Mouse (Mus musculus) kidney, postnatal 0 days (tissue): ENCODE measurements around the gene Chaf1a. TPM values are rescaled to one million over a fixed set of nuclear protein-coding genes. Genes with fewer than 3 reads are reported as not detected.
A peak's percentile ranks its signal among the peaks of the same experiment; 100 is the strongest.

Source experiments
- ATAC-seq: fragments of 200-750 bp; cut with Nextera tagmentation; replicated peaks from 2 replicates; pipeline ENCODE4 v1.8.0; 2017; ENCODE audit warnings: low read depth, moderate number of reproducible peaks, moderate TSS enrichment, moderate library complexity; ENCODE audit not compliant: low FRiP score
- DNase-seq: peaks from one replicate; pipeline ENCODE4 v3.0.0-alpha.2; 2016; ENCODE audit warnings: low spot score
- H3K27ac ChIP-seq: fragments of 300-500 bp; sonication (generic); 2 replicates; pipeline ENCODE4 v1.5.1; 2014; ENCODE audit warnings: mild to moderate bottlenecking
- H3K27me3 ChIP-seq: fragments of 300-500 bp; sonication (generic); 2 replicates; pipeline ENCODE4 v1.6.1; 2014; ENCODE audit warnings: low read length, mixed read lengths; ENCODE audit not compliant: insufficient read depth
- H3K36me3 ChIP-seq: fragments of 300-500 bp; sonication (generic); 2 replicates; pipeline ENCODE4 v1.6.1; 2014; ENCODE audit warnings: low read length, mixed read lengths; ENCODE audit not compliant: insufficient read depth
- H3K4me1 ChIP-seq: fragments of 300-500 bp; sonication (generic); replicated peaks from 2 replicates; pipeline ENCODE4 v1.6.1; 2014; ENCODE audit warnings: antibody characterized with exemption, low read length, mixed read lengths; ENCODE audit not compliant: insufficient read depth
- H3K4me2 ChIP-seq: fragments of 300-500 bp; sonication (generic); 2 replicates; pipeline ENCODE4 v1.6.1; 2014; ENCODE audit warnings: mild to moderate bottlenecking, low read length, moderate library complexity, mixed read lengths
- H3K4me3 ChIP-seq: fragments of 300-500 bp; sonication (generic); replicated peaks from 2 replicates; pipeline ENCODE4 v1.5.1; 2014; ENCODE audit warnings: low read depth, low read length
- H3K9ac ChIP-seq: fragments of 300-500 bp; sonication (generic); 2 replicates; pipeline ENCODE4 v1.6.1; 2014; ENCODE audit warnings: low read depth, low read length
- H3K9me3 ChIP-seq: fragments of 300-500 bp; sonication (generic); replicated peaks from 2 replicates; pipeline ENCODE4 v1.6.1; 2016; ENCODE audit warnings: low read length, inconsistent platforms, mixed read lengths
- CTCF ChIP-seq: IDR thresholded peaks from 2 replicates; pipeline ENCODE4 v1.5.1; 2016; ENCODE audit warnings: antibody characterized with exemption, low read depth, mild to moderate bottlenecking, moderate library complexity
- WGBS: fragments of 180-500 bp; shearing (Covaris S2); extraction: QIAGEN DNeasy Blood & Tissue Kit; methylation state at CpG from one replicate; pipeline ENCODE4 v1.1.7; 2014; 5-methylcytosine and 5-hydroxymethylcytosine counted together
- polyA plus RNA-seq: library from polyadenylated mRNA; unstranded; fragments of >200 nt; fragmentation: Nextera tagmentation; extraction: Ambion mirVana; gene quantifications from 2 replicates; pipeline ENCODE4 v1.2.1, GENCODE M21; 2015

The Chaf1a gene
- polyA plus RNA-seq, 1 experiment from 2014 or later, result 11.1 TPM

DNA sequence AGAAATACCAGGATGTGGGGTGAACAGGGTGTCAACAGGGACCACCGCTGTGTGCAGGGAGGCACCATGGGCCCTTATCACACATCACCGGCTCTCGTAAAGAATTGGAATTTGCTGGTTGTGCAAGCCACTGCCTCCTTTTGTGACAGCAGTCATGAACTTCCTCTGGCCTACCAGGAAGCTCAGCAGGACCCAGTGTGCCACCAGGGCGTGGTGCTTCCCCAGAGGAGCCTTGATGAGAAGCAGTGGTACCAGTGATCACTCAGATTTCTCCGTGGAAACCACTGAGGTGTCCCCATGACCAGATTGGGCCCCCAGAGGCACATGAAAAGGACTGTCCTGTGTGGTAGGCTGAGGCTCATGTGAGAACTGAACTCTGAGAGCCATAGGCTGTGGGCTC, 16.9 kb upstream of the Chaf1a start:
- no peaks in the 10 kb centered on the region for H3K27me3 ChIP-seq
- no peak overlapping the region for H3K4me3 ChIP-seq
- DNase-seq, result no peak
- peak overlapping the region; percentile 8; the same call in 1 of the 2 replicates for H3K27ac ChIP-seq
- TF ChIP-seq CTCF, result no peak
- WGBS, result 72% methylated on average over 5 of the region's 5 CpGs
- no peak for ATAC-seq
- H3K9me3 ChIP-seq, result no peaks in the 10 kb centered on the region
- H3K36me3 ChIP-seq, result peaks cover 19% of the 10 kb centered on the region
- H3K4me2 ChIP-seq, result no peak overlapping the region
- peaks cover 5% of the 10 kb centered on the region; the same call in 1 of the 2 replicates for H3K4me1 ChIP-seq
- no peak overlapping the region for H3K9ac ChIP-seq

DNA sequence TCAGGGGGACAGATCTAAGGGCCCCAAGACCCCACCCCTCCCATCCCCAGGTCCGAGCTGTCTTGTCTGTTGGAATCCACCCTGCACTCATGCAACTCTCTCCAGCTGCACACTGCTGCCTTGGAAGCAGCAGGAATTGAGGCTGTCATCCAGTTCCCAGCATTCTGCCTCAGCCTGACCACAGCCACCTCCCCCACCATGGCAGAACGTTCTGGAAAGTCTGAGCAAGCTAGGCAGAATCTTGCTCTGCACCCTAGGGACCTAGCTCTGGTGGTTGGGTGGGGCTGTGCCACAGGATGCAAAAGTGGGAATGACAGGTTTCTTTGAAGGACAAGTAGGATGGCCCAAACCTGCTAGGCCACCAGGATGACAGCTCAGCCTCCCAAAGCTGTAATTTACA, 15.8 kb upstream of the Chaf1a start:
- Histone ChIP-seq H3K36me3 (0 out of 2 replicates have a peak, but pooled peaks cover 9% of the 10 kb centered on the region), H3K4me1 (peaks cover 5% of the 10 kb centered on the region; the same call in 1 of the 2 replicates), H3K9me3 (no peaks in the 10 kb centered on the region), H3K4me2 (no peak overlapping the region), H3K27ac (no peak overlapping the region), H3K9ac (no peak overlapping the region), H3K4me3 (no peak overlapping the region), H3K27me3 (no peaks in the 10 kb centered on the region)
- no peak for TF ChIP-seq CTCF
- WGBS, result 64% methylated on average over 2 of the region's 2 CpGs
- ATAC-seq (no peak), DNase-seq (no peak)

DNA sequence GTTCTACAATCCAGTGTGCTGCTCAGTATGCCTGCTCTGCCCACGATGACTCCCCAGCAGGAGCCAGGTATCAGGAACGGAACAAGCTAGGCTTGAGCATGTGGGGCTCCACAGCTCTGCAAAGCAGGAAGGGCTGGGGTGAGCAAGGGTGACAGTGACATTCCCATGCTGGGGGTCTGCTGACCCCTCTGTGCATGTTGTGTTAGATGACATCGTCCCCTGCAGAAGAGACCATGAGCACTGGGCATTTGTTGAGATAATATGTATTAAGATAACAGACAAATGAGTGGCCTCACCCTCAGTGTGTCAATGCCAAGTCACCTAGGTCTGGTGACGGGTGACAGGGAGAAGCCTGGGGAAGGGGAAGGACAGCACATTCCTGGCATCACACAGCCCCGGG, 15.3 kb upstream of the Chaf1a start:
- Histone ChIP-seq H3K4me1 (peaks cover 5% of the 10 kb centered on the region; the same call in 1 of the 2 replicates), H3K27me3 (no peaks in the 10 kb centered on the region), H3K9ac (no peak overlapping the region), H3K4me2 (no peak overlapping the region), H3K4me3 (no peak overlapping the region), H3K27ac (no peak overlapping the region), H3K36me3 (0 out of 2 replicates have a peak, but pooled peaks cover 9% of the 10 kb centered on the region), H3K9me3 (no peaks in the 10 kb centered on the region)
- WGBS, result 78% methylated on average over 5 of the region's 5 CpGs
- DNase-seq, result no peak
- no peak for TF ChIP-seq CTCF
- no peak for ATAC-seq

DNA sequence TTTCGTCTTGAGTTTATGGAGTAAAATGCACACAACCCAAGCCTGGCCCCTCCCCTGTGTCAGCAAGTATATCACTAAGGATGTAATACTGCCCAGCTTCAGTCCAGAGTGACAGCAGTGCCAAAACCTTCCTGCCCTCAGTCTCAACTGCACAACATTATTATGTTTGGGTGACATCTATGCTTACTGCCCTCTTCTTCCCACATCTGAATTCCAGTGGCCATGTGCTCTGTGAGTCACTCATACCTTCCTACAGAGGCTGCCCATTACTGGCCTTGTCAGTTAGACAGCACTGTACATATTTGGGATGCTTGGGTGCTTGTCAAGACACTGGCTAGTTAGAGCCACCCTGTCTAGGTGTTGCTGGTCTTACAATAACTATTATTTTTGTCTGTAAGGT, 13.9 kb upstream of the Chaf1a start:
- DNase-seq (no peak), ATAC-seq (no peak)
- Histone ChIP-seq H3K9ac (no peak overlapping the region), H3K4me2 (no peak overlapping the region), H3K27me3 (no peaks in the 10 kb centered on the region), H3K36me3 (0 out of 2 replicates have a peak, but pooled peaks cover 3% of the 10 kb centered on the region), H3K4me1 (peaks cover 5% of the 10 kb centered on the region; the same call in 1 of the 2 replicates), H3K9me3 (no peaks in the 10 kb centered on the region), H3K4me3 (no peak overlapping the region), H3K27ac (no peak overlapping the region)
- WGBS, result 69% methylated on average over 1 of the region's 1 CpGs
- no peak for TF ChIP-seq CTCF

GRCm38 (mm10) chr17:56026881-56027280, 13.4 kb upstream of the Chaf1a start:
- Histone ChIP-seq H3K36me3 (0 out of 2 replicates have a peak, but pooled peaks cover 3% of the 10 kb centered on the region), H3K4me2 (no peak overlapping the region), H3K4me1 (peaks cover 5% of the 10 kb centered on the region; the same call in 1 of the 2 replicates), H3K9ac (no peak overlapping the region), H3K9me3 (no peaks in the 10 kb centered on the region), H3K4me3 (no peak overlapping the region), H3K27me3 (no peaks in the 10 kb centered on the region), H3K27ac (no peak overlapping the region)
- no peak for ATAC-seq
- 54% methylated on average over 1 of the region's 1 CpGs for WGBS
- no peak for TF ChIP-seq CTCF
- DNase-seq, result no peak

DNA sequence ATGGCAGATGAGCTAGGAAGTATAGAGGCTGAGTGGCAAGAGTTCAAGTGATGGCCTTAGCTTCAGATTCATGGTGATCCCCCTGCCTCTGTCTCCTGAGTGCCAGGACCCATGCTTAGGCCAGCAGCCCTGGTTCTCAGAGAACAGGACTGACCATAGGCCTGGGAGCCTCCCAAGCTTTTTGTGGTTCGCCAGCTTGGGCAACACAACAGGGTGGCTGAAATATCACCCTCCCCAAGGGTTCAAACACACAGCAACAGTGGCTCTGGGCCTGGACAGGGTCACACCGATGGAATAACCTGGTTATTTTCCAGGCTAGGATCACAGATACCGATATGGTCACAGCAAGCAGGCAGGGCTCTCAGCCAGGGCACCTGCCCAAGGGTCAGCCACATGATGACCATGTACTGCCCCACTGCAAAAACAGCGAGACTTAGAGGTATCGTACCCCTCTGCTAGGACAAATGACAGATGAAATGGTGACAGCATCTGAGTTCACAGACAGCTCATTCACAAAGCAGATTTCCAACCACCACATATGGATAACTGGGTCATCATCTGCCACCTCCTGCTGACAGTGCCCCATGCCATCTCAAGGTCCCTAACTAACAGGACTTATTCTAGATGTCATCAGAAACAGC, 12.3 kb upstream of the Chaf1a start:
- DNase-seq (no peak), ATAC-seq (no peak)
- no peak overlapping the region for H3K4me2 ChIP-seq
- H3K27ac ChIP-seq, result no peak overlapping the region
- no peaks in the 10 kb centered on the region for H3K9me3 ChIP-seq
- no peaks in the 10 kb centered on the region for H3K27me3 ChIP-seq
- 84% methylated on average over 5 of the region's 5 CpGs for WGBS
- H3K4me3 ChIP-seq, result no peak overlapping the region
- H3K9ac ChIP-seq, result 0 out of 2 replicates have a peak overlapping the region, but pooled peaks have one; percentile 27
- H3K36me3 ChIP-seq, result 0 out of 2 replicates have a peak, but pooled peaks cover 6% of the 10 kb centered on the region
- TF ChIP-seq CTCF, result no peak
- H3K4me1 ChIP-seq, result peaks cover 7% of the 10 kb centered on the region
